Mouse (Mus musculus) lung, postnatal 0 days (tissue): Measurements from ENCODE around the gene Med12l.

Source experiments
- CTCF ChIP-seq: IDR thresholded peaks from 2 replicates; pipeline ENCODE4 v1.5.1; 2016; ENCODE audit warnings: antibody characterized with exemption, mild to moderate bottlenecking
- EP300 ChIP-seq: IDR thresholded peaks from 2 replicates; pipeline ENCODE4 v1.6.1; 2016; ENCODE audit warnings: antibody characterized with exemption, mild to moderate bottlenecking, control low read depth

DNA sequence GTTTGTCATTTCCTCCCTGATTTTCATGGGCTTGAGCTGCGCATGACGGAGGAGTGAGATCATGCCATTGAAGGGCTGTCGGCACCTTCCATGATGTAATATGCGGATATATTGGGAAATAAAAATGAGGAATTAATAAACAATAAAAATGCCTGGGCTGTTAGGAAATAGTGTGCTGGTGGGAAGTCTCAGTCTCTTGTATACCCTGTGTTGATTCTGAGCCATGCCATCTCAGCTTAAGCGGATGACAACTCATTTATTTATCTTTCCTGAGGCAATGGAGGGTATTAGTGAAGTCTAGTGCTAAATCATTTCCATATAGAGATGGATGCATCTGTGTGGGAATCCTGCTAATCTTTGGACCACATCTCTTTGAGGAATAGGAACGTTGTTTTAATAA lies 242.4 kb downstream of the Med12l start:
- no peak for TF ChIP-seq CTCF
- no peak for TF ChIP-seq EP300
